Mouse (Mus musculus) limb, embryonic 14.5 days (tissue): Measurements from ENCODE around the gene Naa35. TPM values are rescaled to one million over a fixed set of nuclear protein-coding genes. Genes with fewer than 3 reads are reported as not detected.

Source experiments
- ATAC-seq: fragments of 200-750 bp; cut with Nextera tagmentation; 2 replicates; pipeline ENCODE4 v1.8.0; 2017; ENCODE audit warnings: low read depth, moderate number of reproducible peaks, moderate TSS enrichment; ENCODE audit not compliant: low FRiP score
- DNase-seq: peaks from one replicate; pipeline ENCODE4 v3.0.0-alpha.2; 2015; ENCODE audit warnings: low spot score
- H3K27ac ChIP-seq: fragments of 300-500 bp; sonication (generic); replicated peaks from 2 replicates; pipeline ENCODE4 v1.5.1; 2014; ENCODE audit warnings: low read depth, mild to moderate bottlenecking, low read length, moderate library complexity, mixed read lengths
- H3K27me3 ChIP-seq: fragments of 300-500 bp; sonication (generic); 2 replicates; pipeline ENCODE4 v1.6.1; 2014; ENCODE audit warnings: low read length, mixed read lengths; ENCODE audit not compliant: control insufficient read depth, insufficient read depth
- H3K36me3 ChIP-seq: fragments of 300-500 bp; sonication (generic); 2 replicates; pipeline ENCODE4 v1.6.1; 2014; ENCODE audit warnings: mild to moderate bottlenecking, low read length, moderate library complexity, mixed read lengths; ENCODE audit not compliant: control insufficient read depth, insufficient read depth
- H3K4me1 ChIP-seq: fragments of 300-500 bp; sonication (generic); 2 replicates; pipeline ENCODE4 v1.6.1; 2014; ENCODE audit warnings: antibody characterized with exemption, low read length, mixed read lengths; ENCODE audit not compliant: control insufficient read depth, insufficient read depth
- H3K4me2 ChIP-seq: fragments of 300-500 bp; sonication (generic); replicated peaks from 2 replicates; pipeline ENCODE4 v1.6.1; 2014; ENCODE audit warnings: low read depth, mild to moderate bottlenecking, low read length, moderate library complexity; ENCODE audit not compliant: severe bottlenecking
- H3K4me3 ChIP-seq: fragments of 300-500 bp; sonication (generic); replicated peaks from 2 replicates; pipeline ENCODE4 v1.5.1; 2014; ENCODE audit warnings: low read length
- H3K9ac ChIP-seq: fragments of 300-500 bp; sonication (generic); 2 replicates; pipeline ENCODE4 v1.6.1; 2014; ENCODE audit warnings: mild to moderate bottlenecking, low read depth, low read length, moderate library complexity; ENCODE audit not compliant: severe bottlenecking
- H3K9me3 ChIP-seq: fragments of 300-500 bp; sonication (generic); 2 replicates; pipeline ENCODE4 v1.6.1; 2016; ENCODE audit warnings: low read length; ENCODE audit not compliant: control insufficient read depth
- POLR2A ChIP-seq: fragments of 200-500 bp; IDR thresholded peaks from 2 replicates; pipeline ENCODE4 v1.8.0; 2012; ENCODE audit warnings: inconsistent platforms, mild to moderate bottlenecking, moderate library complexity, borderline replicate concordance; ENCODE audit not compliant: insufficient read depth, insufficient read length; ENCODE audit errors: extremely low read depth
- WGBS: fragments of 180-500 bp; shearing (Covaris S2); extraction: QIAGEN DNeasy Blood & Tissue Kit; methylation state at CpG from one replicate; pipeline ENCODE4 v1.1.7; 2014; 5-methylcytosine and 5-hydroxymethylcytosine counted together
- polyA plus RNA-seq, 2 experiments: library from polyadenylated mRNA; depleted of rRNA in 1 of 2; stranded (reverse) in 1 of 2; unstranded in 1 of 2; fragments of >200 nt; fragmentation: Nextera tagmentation in 1 of 2; extraction: Ambion mirVana in 1 of 2; gene quantifications; 2 replicates each; pipeline versions ENCODE4 v1.2.1 to v1.2.3; 2012 to 2014

Gene Naa35
- polyA plus RNA-seq (2012; rRNA removed) (68.5 and 78.2 TPM in 2 replicates), polyA plus RNA-seq (2014; fragmentation: Nextera tagmentation; extraction: Ambion mirVana) (88.8 and 91.6 TPM in 2 replicates)

GRCm38 (mm10) chr13:59584947-59585647 lies at the start of gene Naa35, which contains the start of gene Agtpbp1:
Gene Naa35, plus strand, starts transcription at chr13:59585259.
Gene Agtpbp1, minus strand, starts transcription at chr13:59585227.
- WGBS, result under 1% methylated on average over 65 of the region's 83 CpGs
- DNase-seq, result peak; percentile 96
- H3K27ac ChIP-seq, result peak within 1 kb of the TSS; percentile 70
- no peaks in the 10 kb centered on the region for H3K27me3 ChIP-seq
- H3K36me3 ChIP-seq, result peaks cover 15% of the 10 kb centered on the region
- 0 out of 2 replicates have a peak, but pooled peaks have one; percentile 24 for TF ChIP-seq POLR2A
- peak within 1 kb of the TSS; percentile 88 for H3K4me2 ChIP-seq
- H3K9me3 ChIP-seq, result no peaks in the 10 kb centered on the region
- peak; percentile 97 for ATAC-seq
- H3K4me1 ChIP-seq, result peaks cover 19% of the 10 kb centered on the region; the same call in 1 of the 2 replicates
- H3K4me3 ChIP-seq, result peak within 1 kb of the TSS; percentile 96
- H3K9ac ChIP-seq, result peak within 1 kb of the TSS; percentile 86

- Histone ChIP-seq H3K4me1 (no peaks in the 10 kb centered on the region), H3K4me2 (no peak overlapping the region), H3K9me3 (no peaks in the 10 kb centered on the region), H3K27me3 (no peaks in the 10 kb centered on the region), H3K9ac (no peak overlapping the region), H3K4me3 (no peak overlapping the region), H3K36me3 (peaks cover 13% of the 10 kb centered on the region; the same call in 1 of the 2 replicates), H3K27ac (no peak overlapping the region)
- WGBS, result 84% methylated on average over 6 of the region's 6 CpGs
- DNase-seq (no peak), ATAC-seq (no peak)
- no peak for TF ChIP-seq POLR2A
Observed at GRCm38 (mm10) chr13:59535746-59536145, 49.3 kb upstream of the Naa35 start.

- no peak for TF ChIP-seq POLR2A
- WGBS, result 75% methylated on average over 2 of the region's 2 CpGs
- no peak overlapping the region for H3K4me3 ChIP-seq
- H3K9ac ChIP-seq, result no peak overlapping the region
- no peak overlapping the region for H3K4me2 ChIP-seq
- DNase-seq, result no peak
- peaks cover 13% of the 10 kb centered on the region; the same call in 1 of the 2 replicates for H3K36me3 ChIP-seq
- ATAC-seq, result no peak
- no peaks in the 10 kb centered on the region for H3K4me1 ChIP-seq
- H3K27ac ChIP-seq, result no peak overlapping the region
- no peaks in the 10 kb centered on the region for H3K9me3 ChIP-seq
- H3K27me3 ChIP-seq, result no peaks in the 10 kb centered on the region
Observed at GRCm38 (mm10) chr13:59536631-59537030, 48.4 kb upstream of the Naa35 start.

GRCm38 (mm10) chr13:59538661-59539060 lies 46.4 kb upstream of the Naa35 start:
- H3K27me3 ChIP-seq, result no peaks in the 10 kb centered on the region
- WGBS, result 88% methylated on average over 5 of the region's 5 CpGs
- ATAC-seq, result no peak
- H3K36me3 ChIP-seq, result peaks cover 8% of the 10 kb centered on the region; the same call in 1 of the 2 replicates
- H3K9ac ChIP-seq, result no peak overlapping the region
- no peak overlapping the region for H3K4me3 ChIP-seq
- H3K4me2 ChIP-seq, result no peak overlapping the region
- H3K9me3 ChIP-seq, result no peaks in the 10 kb centered on the region
- no peak for TF ChIP-seq POLR2A
- no peaks in the 10 kb centered on the region for H3K4me1 ChIP-seq
- DNase-seq, result no peak
- no peak overlapping the region for H3K27ac ChIP-seq

GRCm38 (mm10) chr13:59540030-59540429 lies 45.0 kb upstream of the Naa35 start:
- Histone ChIP-seq H3K4me1 (peaks cover 6% of the 10 kb centered on the region), H3K36me3 (peaks cover 8% of the 10 kb centered on the region; the same call in 1 of the 2 replicates), H3K27ac (no peak overlapping the region), H3K4me2 (no peak overlapping the region), H3K4me3 (no peak overlapping the region), H3K9ac (no peak overlapping the region), H3K27me3 (no peaks in the 10 kb centered on the region), H3K9me3 (no peaks in the 10 kb centered on the region)
- no peak for ATAC-seq
- 81% methylated on average over 5 of the region's 5 CpGs for WGBS
- DNase-seq, result no peak
- no peak for TF ChIP-seq POLR2A
